ENCODE assay signal across 16 mouse cellular contexts in genomic region chr4:103098532-103098931, GRCm38 (mm10). TPM values are rescaled to one million over a fixed set of nuclear protein-coding genes. Genes with fewer than 3 reads are reported as not detected.
DNase-seq lines count a peak whose midpoint lies in the region; TF ChIP-seq lines count a peak whose summit lies in the region.
"Had no signal": no experiment of that assay in that cellular context is flagged by ENCODE, and none has a peak within 500 bp of the region (broad histone marks: within the 10 kb centered on the region; RNA-seq: fewer than 3 reads in every experiment).

No protein-coding gene starts in this region.

- no peaks in the 10 kb centered on the region for H3K27me3 ChIP-seq in CH12.LX (replicated peaks)
- H3K27me3 ChIP-seq: Patski had no signal

- TF ChIP-seq RAD21 in CH12.LX (IDR thresholded peaks at IDR 0.05; ENCODE audit: low read depth, low read length) = no peak

- TF ChIP-seq POLR2A in CH12.LX (IDR thresholded peaks at IDR 0.05; ENCODE audit: low read depth, low read length) = no peak

- H3K36me3 ChIP-seq in CH12.LX (replicated peaks in 1 of 2; ENCODE audit: control insufficient read depth in 1 of 2, insufficient read depth in 1 of 2, low read length in 1 of 2) = no peaks in the 10 kb centered on the region

- H3K9ac ChIP-seq in CH12.LX (ENCODE audit: insufficient read depth, low read depth) = no peak overlapping the region

- H3K4me1 ChIP-seq in CH12.LX (ENCODE audit: control insufficient read depth in 1 of 2, insufficient read depth in 2 of 2) = peaks cover 0 to 31% of the 10 kb centered on the region in 2 experiments; a peak in 2 of 4 replicates

- in situ Hi-C loops in CH12.LX (cut with MboI; ENCODE audit: low pct_ligation_motif_present, low pct_unique_long_range_greater_than_20kb, low sequenced_read_pairs) = no loop called here

- DNase-seq in CH12.LX (ENCODE audit: extremely low read depth) = no peak
- DNase-seq in lung, postnatal 14 days = no peak
- DNase-seq: adrenal gland, adult 2 months; adrenal gland, adult 8-10 months; adrenal gland, postnatal 10 days; adrenal gland, postnatal 14 days; adrenal gland, postnatal 25 days; adrenal gland, postnatal 36 days; B cell, adult 2 months; cerebellum, adult 11 months; cerebellum, adult 11-12 months; cerebellum, adult 18-20 months; cerebellum, adult 2 months; cerebellum, adult 8-10 months had no signal

- dilution Hi-C loops in CH12.LX (cut with MboI; ENCODE audit: extremely low pct_ligation_motif_present, extremely low pct_unique_long_range_greater_than_20kb, low sequenced_read_pairs) = no loop called here

- no peak overlapping the region for H3K27ac ChIP-seq in CH12.LX (ENCODE audit: insufficient read depth, low read depth)

- no peaks in the 10 kb centered on the region for H3K79me2 ChIP-seq in CH12.LX (replicated peaks; ENCODE audit: control insufficient read depth, extremely low read depth, insufficient read depth, poor library complexity, severe bottlenecking)

- no peak overlapping the region for H3K4me2 ChIP-seq in CH12.LX (ENCODE audit: insufficient read depth, low read depth, poor library complexity, severe bottlenecking)

- no peak overlapping the region for H3K4me3 ChIP-seq in CH12.LX (replicated peaks in 1 of 3; ENCODE audit: low read depth in 2 of 3, low read length in 2 of 3, poor library complexity in 1 of 3)

- TF ChIP-seq EP300 in CH12.LX (IDR thresholded peaks at IDR 0.05; ENCODE audit: low read length) = peak; percentile 76

- TF ChIP-seq CTCF in CH12.LX (conservative IDR thresholded peaks at IDR 0.05 in 1 of 2, IDR thresholded peaks at IDR 0.05 in 1 of 2; ENCODE audit: low read depth in 2 of 2, low read length in 2 of 2) = no peak

- no peaks in the 10 kb centered on the region for H3K9me3 ChIP-seq in CH12.LX (replicated peaks; ENCODE audit: low read length)
- H3K9me3 ChIP-seq: G1E had no signal

TF ChIP-seq in CH12.LX, 34 proteins besides CTCF, POLR2A, EP300 and RAD21:
- no peak for TF ChIP-seq RCOR1 (conservative IDR thresholded peaks at IDR 0.05; ENCODE audit: low read depth, low read length)
- TF ChIP-seq HCFC1 (IDR thresholded peaks at IDR 0.05; ENCODE audit: low read depth, low read length) = no peak
- no peak for TF ChIP-seq MAZ (IDR thresholded peaks at IDR 0.05; ENCODE audit: low read depth, low read length)
- peak; percentile 72; the same call in 1 of the 2 replicates for TF ChIP-seq JUND (conservative IDR thresholded peaks at IDR 0.05; ENCODE audit: low read depth, low read length)
- TF ChIP-seq JUN (IDR thresholded peaks at IDR 0.05; ENCODE audit: insufficient read depth, low read depth, low read length) = peak; percentile 49; the same call in 1 of the 2 replicates
- TF ChIP-seq SIN3A (IDR thresholded peaks at IDR 0.05; ENCODE audit: low read length) = no peak
- no peak for TF ChIP-seq ZC3H11A (IDR thresholded peaks at IDR 0.05; ENCODE audit: low read depth, low read length)
- TF ChIP-seq TBP (conservative IDR thresholded peaks at IDR 0.05; ENCODE audit: low read depth, low read length) = no peak
- TF ChIP-seq ZKSCAN1 (IDR thresholded peaks at IDR 0.05; ENCODE audit: borderline replicate concordance, low read depth, low read length) = no peak
- TF ChIP-seq IRF4 (IDR thresholded peaks at IDR 0.05; ENCODE audit: low read depth, low read length) = peak; percentile 82
- TF ChIP-seq MXI1 (IDR thresholded peaks at IDR 0.05; ENCODE audit: low read depth, low read length) = no peak
- no peak for TF ChIP-seq NRF1 (IDR thresholded peaks at IDR 0.05; ENCODE audit: low read depth, low read length)
- TF ChIP-seq MEF2A (IDR thresholded peaks at IDR 0.05; ENCODE audit: borderline replicate concordance, low read depth, low read length) = no peak
- 0 out of 2 replicates have a peak, but pooled peaks have one; percentile 6 for TF ChIP-seq ETS1 (conservative IDR thresholded peaks at IDR 0.05; ENCODE audit: low read depth, low read length)
- TF ChIP-seq E2F4 (IDR thresholded peaks at IDR 0.05; ENCODE audit: insufficient replicate concordance, low read depth, low read length) = no peak

RNA-seq across cellular contexts. Expression of gene Mier1, which starts 15.7 kb away (rescaled TPM):
- total RNA-seq in CH12.LX (2012; rRNA removed) (34.4 and 36.2 TPM in 2 replicates), CH12.LX (2014; rRNA removed) (22.5 and 24.9 TPM in 2 replicates)
- 35.0 and 50.3 TPM in 2 replicates for polyA plus RNA-seq in CH12.LX (2012; ENCODE audit: insufficient read length, low read depth)

RNA-seq across cellular contexts. Expression of gene Wdr78, which starts 15.8 kb away (rescaled TPM):
- total RNA-seq in CH12.LX (2012; rRNA removed) (0.71 and 1.1 TPM in 2 replicates), CH12.LX (2014; rRNA removed) (0.47 and 0.63 TPM in 2 replicates)
- polyA plus RNA-seq in CH12.LX (2012; ENCODE audit: insufficient read length, low read depth) = 0.29 and 0.60 TPM in 2 replicates
